In the genomic region with DNA sequence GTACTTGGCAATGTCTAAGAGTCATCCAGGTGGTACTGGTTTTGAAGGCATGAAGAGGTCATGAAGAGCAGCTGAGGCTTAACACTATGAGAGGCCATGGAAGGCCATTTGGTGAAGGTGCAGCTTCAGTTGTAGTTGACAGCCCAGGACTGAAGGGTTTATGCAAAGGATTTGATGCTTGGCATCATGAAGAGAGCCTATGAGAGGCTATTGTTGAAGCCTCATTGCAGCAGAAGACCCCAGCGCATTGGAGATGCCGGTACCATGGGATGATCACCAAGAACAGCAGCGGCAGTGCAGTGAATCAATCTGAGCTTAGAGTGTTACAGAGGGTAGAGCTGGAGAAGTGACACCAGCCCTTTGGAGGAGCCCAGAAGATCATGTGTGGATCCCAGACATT, we compare ENCODE assay signal across 23 mouse cellular contexts.
DNase-seq lines count a peak whose midpoint lies in the region; ATAC-seq and TF ChIP-seq lines count a peak whose summit lies in the region.
"Had no signal": no experiment of that assay in that cellular context is flagged by ENCODE, and none has a peak within 500 bp of the region (broad histone marks: within the 10 kb centered on the region; RNA-seq: fewer than 3 reads in every experiment).

No protein-coding gene starts in this region.

- H3K27ac ChIP-seq in heart, embryonic 10.5 days, result no peak overlapping the region
- no peak overlapping the region for H3K27ac ChIP-seq in intestine, embryonic 14.5 days (ENCODE audit: low read depth)
- no peak overlapping the region for H3K27ac ChIP-seq in intestine, postnatal 0 days (ENCODE audit: low read depth, low read length)
- peak overlapping the region; percentile 69; the same call in 1 of the 2 replicates for H3K27ac ChIP-seq in ES-Bruce4 (ENCODE audit: insufficient read depth, low read length)
- no peak overlapping the region for H3K27ac ChIP-seq in hindbrain, embryonic 11.5 days (ENCODE audit: low read depth, low read length)

- H3K27me3 ChIP-seq in heart, embryonic 10.5 days (ENCODE audit: insufficient read depth, poor library complexity, severe bottlenecking), result no peaks in the 10 kb centered on the region
- H3K27me3 ChIP-seq in intestine, embryonic 14.5 days (replicated peaks; ENCODE audit: control insufficient read depth, insufficient read depth, low read length), result no peaks in the 10 kb centered on the region
- H3K27me3 ChIP-seq in intestine, postnatal 0 days (replicated peaks; ENCODE audit: control insufficient read depth, insufficient read depth, low read length), result no peaks in the 10 kb centered on the region
- H3K27me3 ChIP-seq in ES-Bruce4 (ENCODE audit: control insufficient read depth, insufficient read depth, low read length, poor library complexity, severe bottlenecking), result no peaks in the 10 kb centered on the region
- no peaks in the 10 kb centered on the region for H3K27me3 ChIP-seq in hindbrain, embryonic 11.5 days (ENCODE audit: control insufficient read depth, insufficient read depth, low read length)
- H3K27me3 ChIP-seq: CH12.LX, Patski had no signal

- no peak overlapping the region for H3K9ac ChIP-seq in intestine, embryonic 14.5 days (ENCODE audit: low read length)
- no peak overlapping the region for H3K9ac ChIP-seq in intestine, postnatal 0 days (ENCODE audit: low read depth, low read length)
- H3K9ac ChIP-seq in ES-Bruce4 (ENCODE audit: low read depth, poor library complexity, severe bottlenecking), result no peak overlapping the region
- H3K9ac ChIP-seq in hindbrain, embryonic 11.5 days (ENCODE audit: low read depth, low read length), result no peak overlapping the region

- intact Hi-C loops in heart, postnatal 36 days (cut with DNase I), result no loop called here

- no peaks in the 10 kb centered on the region for H3K9me3 ChIP-seq in heart, embryonic 10.5 days
- no peaks in the 10 kb centered on the region for H3K9me3 ChIP-seq in intestine, embryonic 14.5 days (ENCODE audit: control insufficient read depth, low read length)
- H3K9me3 ChIP-seq in intestine, postnatal 0 days (ENCODE audit: control insufficient read depth), result no peaks in the 10 kb centered on the region
- no peaks in the 10 kb centered on the region; the same call in 1 of the 2 replicates for H3K9me3 ChIP-seq in ES-Bruce4 (replicated peaks; ENCODE audit: control insufficient read depth, insufficient read depth, low read length, poor library complexity, severe bottlenecking)
- no peaks in the 10 kb centered on the region for H3K9me3 ChIP-seq in hindbrain, embryonic 11.5 days (ENCODE audit: control insufficient read depth, low read length)
- H3K9me3 ChIP-seq: G1E had no signal

- no peak overlapping the region for H3K4me3 ChIP-seq in heart, embryonic 10.5 days
- no peak overlapping the region for H3K4me3 ChIP-seq in intestine, embryonic 14.5 days (ENCODE audit: low read depth, low read length)
- no peak overlapping the region for H3K4me3 ChIP-seq in intestine, postnatal 0 days (ENCODE audit: low read depth, low read length)
- no peak overlapping the region for H3K4me3 ChIP-seq in ES-Bruce4 (ENCODE audit: low read depth, low read length)
- no peak overlapping the region for H3K4me3 ChIP-seq in hindbrain, embryonic 11.5 days (ENCODE audit: low read depth, low read length)

- TF ChIP-seq EP300 in ES-Bruce4 (IDR thresholded peaks at IDR 0.05; ENCODE audit: insufficient read depth, low read depth, low read length), result no peak

- no peak for ATAC-seq in intestine, embryonic 14.5 days (replicated peaks; ENCODE audit: low FRiP score, low TSS enrichment, low read depth)
- no peak for ATAC-seq in intestine, postnatal 0 days
- no peak for ATAC-seq in hindbrain, embryonic 11.5 days (ENCODE audit: low FRiP score)
- ATAC-seq: activated CD4-positive, CD25-positive, alpha-beta regulatory T cell, adult 4 months; CD4-positive, CD25-positive, alpha-beta regulatory T cell, adult 4 months; Patski had no signal

- TF ChIP-seq POLR2A in ES-Bruce4 (IDR thresholded peaks at IDR 0.05; ENCODE audit: insufficient read depth, low read length), result no peak

- 91% methylated on average over 3 of the region's 3 CpGs for WGBS in heart, embryonic 10.5 days
- 99% methylated on average over 3 of the region's 3 CpGs for WGBS in intestine, embryonic 14.5 days
- WGBS in intestine, postnatal 0 days, result 96% methylated on average over 3 of the region's 3 CpGs
- WGBS in hindbrain, embryonic 11.5 days, result 94% methylated on average over 3 of the region's 3 CpGs

- no peak overlapping the region for H3K4me2 ChIP-seq in intestine, embryonic 14.5 days (ENCODE audit: low read length)
- H3K4me2 ChIP-seq in intestine, postnatal 0 days (replicated peaks; ENCODE audit: low read depth), result no peak overlapping the region
- H3K4me2 ChIP-seq in hindbrain, embryonic 11.5 days (replicated peaks; ENCODE audit: low read depth, low read length), result no peak overlapping the region

- no peaks in the 10 kb centered on the region for H3K36me3 ChIP-seq in heart, embryonic 10.5 days
- H3K36me3 ChIP-seq in intestine, embryonic 14.5 days (ENCODE audit: control insufficient read depth, insufficient read depth, low read length), result no peaks in the 10 kb centered on the region
- no peaks in the 10 kb centered on the region for H3K36me3 ChIP-seq in intestine, postnatal 0 days (ENCODE audit: control insufficient read depth, insufficient read depth)
- H3K36me3 ChIP-seq in ES-Bruce4 (ENCODE audit: control insufficient read depth, insufficient read depth, low read length, poor library complexity, severe bottlenecking), result no peaks in the 10 kb centered on the region
- H3K36me3 ChIP-seq in hindbrain, embryonic 11.5 days (ENCODE audit: control insufficient read depth, insufficient read depth, low read length), result no peaks in the 10 kb centered on the region
- H3K36me3 ChIP-seq: G1E had no signal

- DNase-seq in heart, adult 11 months, result peak; percentile 81
- DNase-seq in heart, adult 9 months (ENCODE audit: low spot score in 2 of 2), result no peak
- DNase-seq in heart, embryonic 10.5 days (ENCODE audit: low spot score), result peak; percentile 59
- no peak for DNase-seq in heart, postnatal 36 days
- peak; percentile 31 for DNase-seq in intestine, embryonic 14.5 days (ENCODE audit: low spot score)
- no peak for DNase-seq in hindbrain, embryonic 11.5 days (ENCODE audit: low spot score)
- DNase-seq: adrenal gland, adult 2 months; adrenal gland, adult 8-10 months; adrenal gland, postnatal 10 days; adrenal gland, postnatal 14 days; adrenal gland, postnatal 25 days; adrenal gland, postnatal 36 days; B cell, adult 2 months; cerebellum, adult 11 months; cerebellum, adult 11-12 months; cerebellum, adult 18-20 months had no signal

- no peaks in the 10 kb centered on the region for H3K4me1 ChIP-seq in heart, embryonic 10.5 days
- no peaks in the 10 kb centered on the region for H3K4me1 ChIP-seq in intestine, embryonic 14.5 days (replicated peaks; ENCODE audit: control insufficient read depth, insufficient read depth, low read length)
- H3K4me1 ChIP-seq in intestine, postnatal 0 days (replicated peaks; ENCODE audit: control insufficient read depth, insufficient read depth, low read length), result no peaks in the 10 kb centered on the region
- peaks cover 7% of the 10 kb centered on the region for H3K4me1 ChIP-seq in ES-Bruce4 (ENCODE audit: control insufficient read depth, insufficient read depth, low read length)
- no peaks in the 10 kb centered on the region for H3K4me1 ChIP-seq in hindbrain, embryonic 11.5 days (replicated peaks; ENCODE audit: control insufficient read depth, insufficient read depth, low read length)

- TF ChIP-seq CTCF in intestine, postnatal 0 days (IDR thresholded peaks at IDR 0.05; ENCODE audit: low read depth), result no peak
- no peak for TF ChIP-seq CTCF in ES-Bruce4 (IDR thresholded peaks at IDR 0.05; ENCODE audit: low read depth, low read length)

Comparison
In these comparisons a context has a peak if more than half of its experiments do, and no peak if none do; other contexts are left out.
1. DNase-seq: peak in heart, adult 11 months (single experiment), heart, embryonic 10.5 days (single experiment) and intestine, embryonic 14.5 days (single experiment); none in heart, adult 9 months (0 of 2), heart, postnatal 36 days (0 of 2) and hindbrain, embryonic 11.5 days (single experiment).